7 mouse cellular contexts compared by ENCODE assay signal in the genomic region with DNA sequence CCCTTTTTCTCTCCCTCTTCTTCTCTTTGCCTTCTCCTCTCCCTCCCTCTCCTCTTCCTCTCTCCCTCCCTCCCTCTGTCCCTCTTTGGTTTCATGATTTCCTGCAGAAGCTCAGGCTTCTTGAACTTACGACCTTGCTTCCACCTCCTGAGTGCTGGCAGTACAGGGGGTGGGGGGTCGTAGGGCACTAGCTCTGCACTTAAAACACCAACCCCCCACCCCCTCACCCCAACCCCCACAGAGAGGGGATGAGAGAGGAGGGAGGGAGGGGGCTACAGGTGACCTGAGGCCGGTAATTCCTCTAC. TPM values are rescaled to one million over a fixed set of nuclear protein-coding genes. Genes with fewer than 3 reads are reported as not detected.
DNase-seq lines count a peak whose midpoint lies in the region; ATAC-seq and TF ChIP-seq lines count a peak whose summit lies in the region.

No protein-coding gene starts in this region.

- no peak for ATAC-seq in megakaryocyte, adult 5-6 weeks (ENCODE audit: poor library complexity, severe bottlenecking)
- 0 out of 2 replicates have a peak, but pooled peaks have one; percentile 36 for ATAC-seq in forebrain, embryonic 11.5 days (replicated peaks; ENCODE audit: low FRiP score)
- no peak for ATAC-seq in limb, embryonic 15.5 days (ENCODE audit: insufficient number of reproducible peaks, low FRiP score, low TSS enrichment, low read depth)
- ATAC-seq in stomach, postnatal 0 days (ENCODE audit: low FRiP score, low TSS enrichment) = no peak

- peaks cover 35% of the 10 kb centered on the region for H3K4me1 ChIP-seq in megakaryocyte, embryonic 14.5 days
- 0 out of 2 replicates have a peak, but pooled peaks cover 2% of the 10 kb centered on the region for H3K4me1 ChIP-seq in forebrain, embryonic 11.5 days (replicated peaks; ENCODE audit: control insufficient read depth, insufficient read depth, low read length)
- peaks cover 2% of the 10 kb centered on the region; the same call in 1 of the 2 replicates for H3K4me1 ChIP-seq in limb, embryonic 15.5 days
- H3K4me1 ChIP-seq in stomach, postnatal 0 days (replicated peaks; ENCODE audit: control insufficient read depth, insufficient read depth) = no peaks in the 10 kb centered on the region

- peak overlapping the region; percentile 96 for H3K4me3 ChIP-seq in megakaryocyte, embryonic 14.5 days (replicated peaks)
- peak overlapping the region; percentile 48 for H3K4me3 ChIP-seq in forebrain, embryonic 11.5 days (ENCODE audit: low read depth, low read length)
- H3K4me3 ChIP-seq in limb, embryonic 15.5 days = peak overlapping the region; percentile 55
- peak overlapping the region; percentile 62 for H3K4me3 ChIP-seq in stomach, postnatal 0 days (ENCODE audit: low read depth, low read length)

- H3K9me3 ChIP-seq in megakaryocyte, embryonic 14.5 days = peaks cover 5% of the 10 kb centered on the region; the same call in 1 of the 2 replicates
- H3K9me3 ChIP-seq in forebrain, embryonic 11.5 days (ENCODE audit: control insufficient read depth, low read length) = no peaks in the 10 kb centered on the region; the same call in 1 of the 2 replicates
- no peaks in the 10 kb centered on the region for H3K9me3 ChIP-seq in limb, embryonic 15.5 days
- no peaks in the 10 kb centered on the region for H3K9me3 ChIP-seq in stomach, postnatal 0 days (ENCODE audit: control insufficient read depth, low read length)

- no peak for DNase-seq in forebrain, embryonic 11.5 days (ENCODE audit: low spot score)
- peak; percentile 27 for DNase-seq in stomach, postnatal 0 days (ENCODE audit: low spot score)
- DNase-seq in retina, postnatal 1 day = no peak
- no peak for DNase-seq in adrenal gland, postnatal 14 days

- H3K4me2 ChIP-seq in forebrain, embryonic 11.5 days (ENCODE audit: low read depth, low read length, severe bottlenecking) = peak overlapping the region; percentile 80
- H3K4me2 ChIP-seq in limb, embryonic 15.5 days = peak overlapping the region; percentile 53
- H3K4me2 ChIP-seq in stomach, postnatal 0 days (replicated peaks; ENCODE audit: low read depth) = peak overlapping the region; percentile 68

- no peaks in the 10 kb centered on the region for H3K27me3 ChIP-seq in megakaryocyte, embryonic 14.5 days (replicated peaks)
- H3K27me3 ChIP-seq in forebrain, embryonic 11.5 days (ENCODE audit: control insufficient read depth, insufficient read depth, low read length) = no peaks in the 10 kb centered on the region
- no peaks in the 10 kb centered on the region for H3K27me3 ChIP-seq in limb, embryonic 15.5 days
- H3K27me3 ChIP-seq in stomach, postnatal 0 days (ENCODE audit: control insufficient read depth, insufficient read depth, low read length) = no peaks in the 10 kb centered on the region

- WGBS in forebrain, embryonic 11.5 days = 4% methylated on average over 3 of the region's 3 CpGs
- 0% methylated on average over 3 of the region's 3 CpGs for WGBS in limb, embryonic 15.5 days
- 0% methylated on average over 3 of the region's 3 CpGs for WGBS in stomach, postnatal 0 days

- H3K27ac ChIP-seq in forebrain, embryonic 11.5 days (ENCODE audit: low read depth, low read length) = no peak overlapping the region
- H3K27ac ChIP-seq in limb, embryonic 15.5 days = peak overlapping the region; percentile 77
- H3K27ac ChIP-seq in stomach, postnatal 0 days (replicated peaks) = peak overlapping the region; percentile 90

- TF ChIP-seq CTCF in stomach, postnatal 0 days (IDR thresholded peaks at IDR 0.05; ENCODE audit: low read depth) = no peak

- peak overlapping the region; percentile 63 for H3K9ac ChIP-seq in forebrain, embryonic 11.5 days (ENCODE audit: low read length)
- H3K9ac ChIP-seq in limb, embryonic 15.5 days = peak overlapping the region; percentile 62
- peak overlapping the region; percentile 82 for H3K9ac ChIP-seq in stomach, postnatal 0 days (ENCODE audit: low read length)

- TF ChIP-seq EP300 in stomach, postnatal 0 days (optimal IDR thresholded peaks at IDR 0.05) = no peak

- H3K36me3 ChIP-seq in megakaryocyte, embryonic 14.5 days (replicated peaks; ENCODE audit: low read length) = peaks cover 23% of the 10 kb centered on the region
- H3K36me3 ChIP-seq in forebrain, embryonic 11.5 days (ENCODE audit: control insufficient read depth, insufficient read depth, low read length) = no peaks in the 10 kb centered on the region
- H3K36me3 ChIP-seq in limb, embryonic 15.5 days = peaks cover 8% of the 10 kb centered on the region; the same call in 1 of the 2 replicates
- H3K36me3 ChIP-seq in stomach, postnatal 0 days (ENCODE audit: control insufficient read depth, insufficient read depth, low read length) = no peaks in the 10 kb centered on the region

RNA-seq across cellular contexts. Expression of gene Casp8, which starts 0.8 kb away (rescaled TPM):
- 2.4 TPM in 1 of 2 replicates, not detected in the other for polyA plus RNA-seq in megakaryocyte, embryonic 14.5 days (2012; ENCODE audit: insufficient read depth, low replicate concordance)
- 179 and 198 TPM in 2 replicates for total RNA-seq in megakaryocyte, adult 5-6 weeks (2015)
- 144 and 170 TPM in 2 replicates for total RNA-seq in megakaryocyte, adult 5-6 weeks (2017)
- polyA plus RNA-seq in forebrain, embryonic 11.5 days (2014; fragmentation: Nextera tagmentation; extraction: Ambion mirVana) = 11.9 and 12.6 TPM in 2 replicates
- 38.3 and 38.9 TPM in 2 replicates for polyA plus RNA-seq in limb, embryonic 15.5 days (2015; fragmentation: Nextera tagmentation; extraction: Ambion mirVana)
- 36.6 and 37.0 TPM in 2 replicates for polyA plus RNA-seq in stomach, postnatal 0 days (2015; fragmentation: Nextera tagmentation; extraction: Ambion mirVana)
- total RNA-seq in adrenal gland, postnatal 14 days (2021) = 20.2 and 25.4 TPM in 2 replicates
